Mouse (Mus musculus): Measurements from ENCODE around the gene Mipol1. TPM values are rescaled to one million over a fixed set of nuclear protein-coding genes. Genes with fewer than 3 reads are reported as not detected.
A peak's percentile ranks its signal among the peaks of the same experiment; 100 is the strongest.

Gene Mipol1
- polyA plus RNA-seq, 1 experiment from 2014 or later = 13.0 TPM

GRCm38 (mm10) chr12:57450017-57450583 lies 219.9 kb downstream of the Mipol1 start:
- Histone ChIP-seq H3K27ac (ENCODE audit: low read length) (no peak overlapping the region), H3K27me3 (ENCODE audit: insufficient read depth, low read length) (no peaks in the 10 kb centered on the region), H3K9me3 (ENCODE audit: low read length) (no peaks in the 10 kb centered on the region), H3K4me2 (replicated peaks; ENCODE audit: low read depth, low read length) (no peak overlapping the region), H3K9ac (replicated peaks; ENCODE audit: low read length) (no peak overlapping the region), H3K4me3 (ENCODE audit: low read length) (no peak overlapping the region), H3K36me3 (ENCODE audit: insufficient read depth, low read length) (no peaks in the 10 kb centered on the region), H3K4me1 (ENCODE audit: insufficient read depth, low read length) (no peaks in the 10 kb centered on the region)
- WGBS = 89% methylated on average over 5 of the region's 5 CpGs
- ATAC-seq (ENCODE audit: low FRiP score, low TSS enrichment) = no peak

- Histone ChIP-seq H3K9ac (replicated peaks; ENCODE audit: low read length) (no peak overlapping the region), H3K4me2 (replicated peaks; ENCODE audit: low read depth, low read length) (no peak overlapping the region), H3K9me3 (ENCODE audit: low read length) (no peaks in the 10 kb centered on the region), H3K4me1 (ENCODE audit: insufficient read depth, low read length) (no peaks in the 10 kb centered on the region), H3K27ac (ENCODE audit: low read length) (no peak overlapping the region), H3K36me3 (ENCODE audit: insufficient read depth, low read length) (no peaks in the 10 kb centered on the region), H3K27me3 (ENCODE audit: insufficient read depth, low read length) (no peaks in the 10 kb centered on the region), H3K4me3 (ENCODE audit: low read length) (no peak overlapping the region)
- no peak for ATAC-seq (ENCODE audit: low FRiP score, low TSS enrichment)
- 42% methylated on average over 4 of the region's 4 CpGs for WGBS
Measured at GRCm38 (mm10) chr12:57456911-57457310, 226.7 kb downstream of the Mipol1 start.

- no peak for ATAC-seq (ENCODE audit: low FRiP score, low TSS enrichment)
Measured at GRCm38 (mm10) chr12:57457339-57457738, 227.1 kb downstream of the Mipol1 start.

GRCm38 (mm10) chr12:57464520-57465334 lies 234.5 kb downstream of the Mipol1 start:
- Histone ChIP-seq H3K36me3 (ENCODE audit: insufficient read depth, low read length) (no peaks in the 10 kb centered on the region), H3K9ac (replicated peaks; ENCODE audit: low read length) (no peak overlapping the region), H3K4me2 (replicated peaks; ENCODE audit: low read depth, low read length) (0 out of 2 replicates have a peak overlapping the region, but pooled peaks have one; percentile 2), H3K27me3 (ENCODE audit: insufficient read depth, low read length) (no peaks in the 10 kb centered on the region), H3K9me3 (ENCODE audit: low read length) (no peaks in the 10 kb centered on the region), H3K4me3 (ENCODE audit: low read length) (no peak overlapping the region), H3K4me1 (ENCODE audit: insufficient read depth, low read length) (no peaks in the 10 kb centered on the region), H3K27ac (ENCODE audit: low read length) (no peak overlapping the region)
- ATAC-seq (ENCODE audit: low FRiP score, low TSS enrichment) = no peak
- WGBS = 68% methylated on average over 12 of the region's 12 CpGs

More at GRCm38 (mm10) chr12:57457339-57457738, 227.1 kb downstream of the Mipol1 start:
- Histone ChIP-seq H3K9me3 (ENCODE audit: low read length) (no peaks in the 10 kb centered on the region), H3K4me1 (ENCODE audit: insufficient read depth, low read length) (no peaks in the 10 kb centered on the region), H3K36me3 (ENCODE audit: insufficient read depth, low read length) (no peaks in the 10 kb centered on the region), H3K27ac (ENCODE audit: low read length) (no peak overlapping the region), H3K27me3 (ENCODE audit: insufficient read depth, low read length) (no peaks in the 10 kb centered on the region), H3K4me2 (replicated peaks; ENCODE audit: low read depth, low read length) (no peak overlapping the region), H3K4me3 (ENCODE audit: low read length) (no peak overlapping the region), H3K9ac (replicated peaks; ENCODE audit: low read length) (no peak overlapping the region)
- WGBS = 45% methylated on average over 4 of the region's 4 CpGs

- Histone ChIP-seq H3K4me2 (replicated peaks; ENCODE audit: low read depth, low read length) (no peak overlapping the region), H3K27ac (ENCODE audit: low read length) (no peak overlapping the region), H3K36me3 (ENCODE audit: insufficient read depth, low read length) (no peaks in the 10 kb centered on the region), H3K4me1 (ENCODE audit: insufficient read depth, low read length) (no peaks in the 10 kb centered on the region), H3K9ac (replicated peaks; ENCODE audit: low read length) (no peak overlapping the region), H3K9me3 (ENCODE audit: low read length) (no peaks in the 10 kb centered on the region), H3K27me3 (ENCODE audit: insufficient read depth, low read length) (no peaks in the 10 kb centered on the region), H3K4me3 (ENCODE audit: low read length) (no peak overlapping the region)
- 88% methylated on average over 8 of the region's 8 CpGs for WGBS
- no peak for ATAC-seq (ENCODE audit: low FRiP score, low TSS enrichment)
Measured at GRCm38 (mm10) chr12:57471786-57472185, 241.6 kb downstream of the Mipol1 start.

- 63% methylated on average over 3 of the region's 3 CpGs for WGBS
- H3K9me3 ChIP-seq (ENCODE audit: low read length) = no peaks in the 10 kb centered on the region
- H3K27me3 ChIP-seq (ENCODE audit: insufficient read depth, low read length) = no peaks in the 10 kb centered on the region
- no peaks in the 10 kb centered on the region for H3K36me3 ChIP-seq (ENCODE audit: insufficient read depth, low read length)
- H3K4me1 ChIP-seq (ENCODE audit: insufficient read depth, low read length) = no peaks in the 10 kb centered on the region
- H3K4me2 ChIP-seq (replicated peaks; ENCODE audit: low read depth, low read length) = no peak overlapping the region
- no peak overlapping the region for H3K9ac ChIP-seq (replicated peaks; ENCODE audit: low read length)
- no peak overlapping the region for H3K27ac ChIP-seq (ENCODE audit: low read length)
- H3K4me3 ChIP-seq (ENCODE audit: low read length) = no peak overlapping the region
- ATAC-seq (ENCODE audit: low FRiP score, low TSS enrichment) = no peak
Measured at GRCm38 (mm10) chr12:57476876-57477275, 246.6 kb downstream of the Mipol1 start.

- no peak overlapping the region for H3K9ac ChIP-seq (replicated peaks; ENCODE audit: low read length)
- 64% methylated on average over 2 of the region's 2 CpGs for WGBS
- H3K27ac ChIP-seq (ENCODE audit: low read length) = no peak overlapping the region
- no peak overlapping the region for H3K4me2 ChIP-seq (replicated peaks; ENCODE audit: low read depth, low read length)
- H3K9me3 ChIP-seq (ENCODE audit: low read length) = no peaks in the 10 kb centered on the region
- H3K27me3 ChIP-seq (ENCODE audit: insufficient read depth, low read length) = no peaks in the 10 kb centered on the region
- no peak overlapping the region for H3K4me3 ChIP-seq (ENCODE audit: low read length)
- H3K4me1 ChIP-seq (ENCODE audit: insufficient read depth, low read length) = no peaks in the 10 kb centered on the region
- H3K36me3 ChIP-seq (ENCODE audit: insufficient read depth, low read length) = no peaks in the 10 kb centered on the region
- no peak for ATAC-seq (ENCODE audit: low FRiP score, low TSS enrichment)
Measured at GRCm38 (mm10) chr12:57481823-57482222, 251.6 kb downstream of the Mipol1 start.

GRCm38 (mm10) chr12:57496347-57497119 lies 266.3 kb downstream of the Mipol1 start:
- no peak overlapping the region for H3K4me3 ChIP-seq (ENCODE audit: low read length)
- no peak overlapping the region for H3K4me2 ChIP-seq (replicated peaks; ENCODE audit: low read depth, low read length)
- no peak overlapping the region for H3K9ac ChIP-seq (replicated peaks; ENCODE audit: low read length)
- H3K9me3 ChIP-seq (ENCODE audit: low read length) = no peaks in the 10 kb centered on the region
- no peaks in the 10 kb centered on the region for H3K27me3 ChIP-seq (ENCODE audit: insufficient read depth, low read length)
- H3K36me3 ChIP-seq (ENCODE audit: insufficient read depth, low read length) = no peaks in the 10 kb centered on the region
- H3K27ac ChIP-seq (ENCODE audit: low read length) = 0 out of 2 replicates have a peak overlapping the region, but pooled peaks have one; percentile 34
- 0 out of 2 replicates have a peak, but pooled peaks cover 7% of the 10 kb centered on the region for H3K4me1 ChIP-seq (ENCODE audit: insufficient read depth, low read length)
- 42% methylated on average over 6 of the region's 6 CpGs for WGBS
- ATAC-seq (ENCODE audit: low FRiP score, low TSS enrichment) = peak; percentile 71; the same call in 1 of the 2 replicates

- Histone ChIP-seq H3K4me1 (ENCODE audit: insufficient read depth, low read length) (0 out of 2 replicates have a peak, but pooled peaks cover 7% of the 10 kb centered on the region), H3K4me3 (ENCODE audit: low read length) (no peak overlapping the region), H3K9me3 (ENCODE audit: low read length) (no peaks in the 10 kb centered on the region), H3K27ac (ENCODE audit: low read length) (no peak overlapping the region), H3K4me2 (replicated peaks; ENCODE audit: low read depth, low read length) (no peak overlapping the region), H3K9ac (replicated peaks; ENCODE audit: low read length) (no peak overlapping the region), H3K36me3 (ENCODE audit: insufficient read depth, low read length) (no peaks in the 10 kb centered on the region), H3K27me3 (ENCODE audit: insufficient read depth, low read length) (no peaks in the 10 kb centered on the region)
- no peak for ATAC-seq (ENCODE audit: low FRiP score, low TSS enrichment)
- 46% methylated on average over 7 of the region's 7 CpGs for WGBS
Measured at GRCm38 (mm10) chr12:57500246-57500645, 270.0 kb downstream of the Mipol1 start.

Data from kidney, embryonic 16.5 days (tissue).